Mouse (Mus musculus): ENCODE results near the gene Enkur.

Gene Enkur

DNA sequence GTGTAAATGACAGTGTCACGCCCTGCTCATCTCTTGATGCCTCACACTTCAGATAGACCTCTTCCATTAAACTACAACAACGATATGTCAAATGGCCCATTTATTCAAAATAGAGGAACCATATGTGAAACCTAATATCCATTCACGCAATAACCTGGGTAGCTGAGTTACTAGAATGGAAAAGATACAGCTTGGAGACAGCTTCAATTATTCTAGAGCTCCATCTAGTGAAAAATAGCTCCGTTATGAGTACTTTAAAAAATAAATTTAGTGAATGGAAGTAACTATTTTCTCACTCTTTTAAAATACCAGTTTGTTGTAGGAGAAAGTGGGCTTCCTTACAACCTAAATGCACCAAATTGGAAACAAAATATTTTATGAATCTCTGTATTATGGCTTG lies 16.6 kb downstream of the Enkur start:
- DNase-seq (ENCODE audit: low read depth, low spot score) = no peak

DNA sequence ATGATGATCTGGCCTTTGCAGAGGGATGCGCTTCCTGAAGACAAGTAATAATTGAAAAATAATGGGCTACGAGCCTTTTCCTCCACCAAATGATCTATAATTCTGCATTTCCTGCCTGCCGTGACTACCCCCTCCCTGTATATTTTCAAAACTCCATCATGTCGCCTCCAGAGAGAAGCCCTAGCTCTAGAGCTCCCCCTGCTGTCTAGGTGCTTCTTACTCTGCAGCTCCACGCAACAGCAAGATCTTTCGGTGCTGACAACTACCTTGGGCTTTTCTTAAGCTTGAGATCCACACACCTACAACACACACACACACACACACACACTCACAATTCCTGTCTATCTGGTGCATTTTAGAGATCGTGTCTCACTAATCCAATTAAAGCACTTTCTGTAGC lies 17.6 kb downstream of the Enkur start:
- DNase-seq (ENCODE audit: low read depth, low spot score) = peak; percentile 13

DNA sequence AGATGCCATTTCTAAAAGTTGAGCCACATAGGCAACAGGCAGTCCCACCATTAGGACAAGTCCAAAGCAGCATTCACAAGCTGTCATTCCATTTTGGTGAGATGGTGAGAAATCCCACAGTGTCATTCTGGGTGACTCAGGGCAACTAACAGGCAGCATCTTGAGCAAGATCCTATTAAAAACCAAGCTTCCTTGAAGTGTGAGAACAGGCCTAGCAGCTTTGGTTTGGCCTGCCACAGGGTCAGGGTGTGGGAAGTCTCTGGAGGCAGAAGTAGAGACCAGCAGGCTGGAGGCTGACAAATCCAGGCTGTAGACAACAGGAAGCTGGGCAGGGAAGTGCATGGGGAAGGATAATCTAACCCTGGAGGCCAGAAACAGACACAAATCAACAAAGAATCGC lies 22.4 kb downstream of the Enkur start:
- DNase-seq (ENCODE audit: low read depth, low spot score) = no peak

DNA sequence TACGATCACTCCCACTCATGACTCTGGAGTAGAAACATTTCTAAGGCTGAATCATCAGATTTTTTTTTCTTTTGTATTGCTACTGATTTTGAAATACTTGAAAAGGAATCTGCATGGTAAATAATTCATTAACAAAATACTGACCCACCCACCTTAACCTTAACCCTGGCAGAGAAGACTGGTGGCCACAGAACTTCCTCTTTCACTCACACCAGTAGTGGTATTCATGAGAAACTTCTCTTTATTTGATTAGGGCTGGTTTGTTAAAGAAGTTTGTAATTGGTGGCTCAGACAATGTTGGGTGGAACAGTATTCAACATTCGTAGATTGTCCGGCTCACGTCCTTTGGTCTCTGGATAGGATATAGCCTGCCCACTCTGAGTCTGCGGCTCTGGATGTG lies 26.0 kb downstream of the Enkur start:
- DNase-seq (ENCODE audit: low read depth, low spot score) = no peak

DNA sequence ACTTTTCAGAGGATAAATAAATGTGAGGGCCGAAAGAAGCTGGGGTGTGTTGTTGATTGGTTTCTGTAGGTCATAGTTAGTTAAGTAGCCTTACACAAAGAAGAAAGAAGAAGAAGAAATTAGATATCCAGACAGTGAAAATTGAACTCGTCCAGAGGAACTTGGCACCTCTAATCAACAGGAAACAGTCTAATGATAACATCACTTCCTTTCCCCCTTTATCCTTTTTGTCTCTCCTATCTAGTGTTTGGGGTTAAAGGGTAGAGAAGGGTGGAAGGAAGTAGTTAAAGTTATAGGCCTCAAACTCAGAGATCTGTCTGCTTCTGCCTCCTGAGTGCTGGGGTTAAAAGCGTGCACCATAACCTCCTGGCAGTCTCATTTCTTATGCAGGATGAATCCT lies 32.4 kb downstream of the Enkur start:
- no peak for DNase-seq (ENCODE audit: low read depth, low spot score)

DNA sequence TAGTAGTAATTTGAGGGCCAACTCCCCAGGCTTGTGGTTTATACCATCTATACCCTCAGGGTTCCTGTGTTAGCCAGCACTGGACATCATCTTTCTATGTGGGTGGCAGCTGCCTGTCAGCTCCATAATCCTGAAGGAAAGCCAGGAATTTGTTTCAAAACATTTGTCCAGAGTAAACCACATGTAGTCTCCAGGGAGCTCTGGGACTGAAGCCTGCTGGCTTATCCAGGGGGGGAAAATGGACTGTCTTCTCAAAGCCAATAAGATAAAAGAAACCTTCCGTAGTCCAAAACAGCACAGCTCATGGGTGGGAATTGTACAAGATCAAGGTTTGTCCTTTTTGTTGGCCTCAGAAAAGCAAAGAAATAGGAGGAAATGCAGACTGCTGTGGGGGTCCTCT lies 37.2 kb downstream of the Enkur start:
- DNase-seq (ENCODE audit: low read depth, low spot score) = no peak

DNA sequence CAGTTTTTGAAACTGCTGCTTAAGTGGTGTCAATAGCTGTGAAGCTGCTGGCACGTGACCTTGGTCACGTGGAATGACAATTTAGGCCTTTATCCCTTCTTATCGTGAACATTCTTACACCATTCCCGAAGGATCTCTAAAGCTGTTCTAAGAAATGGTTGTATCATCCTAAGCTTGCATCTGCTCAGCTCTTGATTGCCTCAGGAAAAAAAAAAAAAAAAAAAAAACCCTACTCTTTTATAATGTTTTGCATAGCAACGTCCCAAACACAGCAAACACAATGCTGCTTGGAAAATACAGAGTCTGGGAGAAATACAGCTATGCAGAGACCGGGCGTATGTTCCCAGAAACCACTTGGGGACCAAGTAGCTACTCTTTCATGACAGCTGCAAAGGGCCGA lies 40.9 kb downstream of the Enkur start:
- DNase-seq (ENCODE audit: low read depth, low spot score) = no peak

DNA sequence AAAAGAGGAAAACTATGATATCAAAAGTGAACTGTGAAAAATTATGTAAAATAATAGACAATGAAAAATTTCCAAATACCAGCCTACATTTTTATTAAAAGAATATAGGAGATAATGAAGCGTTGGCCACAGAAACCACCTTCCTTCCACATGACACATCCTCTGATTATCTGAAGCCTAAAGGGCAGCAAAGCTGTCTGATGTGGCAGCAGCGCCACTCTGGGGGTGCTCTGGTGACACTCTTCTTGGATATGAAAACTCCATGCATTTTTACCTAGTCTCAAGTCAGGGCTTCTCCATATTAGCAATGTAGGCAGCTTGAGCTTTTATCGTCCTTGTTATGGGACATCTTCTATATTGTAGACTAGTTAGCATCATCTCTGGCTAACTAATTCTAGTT lies 51.7 kb downstream of the Enkur start:
- no peak for DNase-seq (ENCODE audit: low read depth, low spot score)

DNA sequence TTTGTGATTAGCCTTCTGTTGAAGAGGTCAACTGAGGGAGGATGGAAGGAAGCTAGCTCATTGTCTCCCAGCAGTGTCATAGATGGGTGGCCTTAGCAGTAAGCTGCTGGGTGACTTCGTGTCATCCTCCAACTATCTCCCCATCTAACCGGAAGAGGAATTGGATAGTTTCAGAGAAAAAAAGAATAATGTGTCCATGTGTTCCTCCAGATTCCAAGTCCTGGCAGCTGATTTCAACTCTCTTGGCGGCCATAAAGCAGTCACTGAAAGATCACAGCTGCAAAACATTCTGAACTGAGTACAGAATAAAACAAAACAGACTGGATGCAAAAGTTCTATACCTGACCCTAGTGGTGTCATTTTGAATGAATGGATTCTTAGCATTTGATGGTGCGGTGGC lies 58.0 kb downstream of the Enkur start:
- no peak for DNase-seq (ENCODE audit: low read depth, low spot score)

DNA sequence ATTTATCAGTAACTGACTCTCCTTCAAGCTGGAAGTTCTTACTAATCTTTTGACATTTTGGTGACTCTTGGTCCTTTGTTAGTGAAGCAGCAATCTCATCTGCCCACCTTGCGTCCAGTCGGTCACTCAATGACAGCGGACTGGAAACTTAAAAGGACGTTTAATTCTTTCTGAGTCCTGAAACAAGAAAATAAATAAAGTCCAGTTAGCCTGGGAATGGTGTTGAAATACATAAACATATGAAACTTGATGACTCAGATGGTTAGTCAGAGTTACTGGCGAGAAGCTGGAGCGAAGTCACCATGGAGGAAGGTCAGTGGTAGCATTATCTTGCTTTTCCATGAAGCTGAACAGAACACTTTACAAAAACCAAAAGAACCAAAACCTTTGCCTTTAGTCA lies 58.7 kb downstream of the Enkur start:
- no peak for DNase-seq (ENCODE audit: low read depth, low spot score)

DNA sequence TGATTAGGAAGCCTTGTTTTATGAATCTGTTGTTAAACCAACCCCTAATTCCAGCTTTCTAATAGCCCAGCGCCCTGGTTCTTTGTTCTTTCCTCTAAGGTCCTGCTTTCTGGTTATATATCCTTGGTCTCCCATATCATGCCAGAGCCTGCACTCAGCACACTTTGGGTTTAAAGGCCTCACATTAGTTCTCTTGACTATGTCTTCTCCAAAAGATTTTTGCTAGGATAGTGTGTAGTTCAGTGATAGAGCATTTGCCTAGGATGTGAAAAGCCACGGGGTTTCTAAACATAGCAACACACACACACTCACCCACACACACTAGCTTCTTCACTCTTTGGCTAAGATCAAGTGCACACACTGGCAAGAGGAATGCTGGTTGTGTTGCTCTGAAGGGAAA lies 62.5 kb downstream of the Enkur start:
- no peak for DNase-seq (ENCODE audit: low read depth, low spot score)

- peak; percentile 45 for DNase-seq (ENCODE audit: low read depth, low spot score)
Observed at GRCm38 (mm10) chr2:21142204-21142580, 63.0 kb downstream of the Enkur start.

DNA sequence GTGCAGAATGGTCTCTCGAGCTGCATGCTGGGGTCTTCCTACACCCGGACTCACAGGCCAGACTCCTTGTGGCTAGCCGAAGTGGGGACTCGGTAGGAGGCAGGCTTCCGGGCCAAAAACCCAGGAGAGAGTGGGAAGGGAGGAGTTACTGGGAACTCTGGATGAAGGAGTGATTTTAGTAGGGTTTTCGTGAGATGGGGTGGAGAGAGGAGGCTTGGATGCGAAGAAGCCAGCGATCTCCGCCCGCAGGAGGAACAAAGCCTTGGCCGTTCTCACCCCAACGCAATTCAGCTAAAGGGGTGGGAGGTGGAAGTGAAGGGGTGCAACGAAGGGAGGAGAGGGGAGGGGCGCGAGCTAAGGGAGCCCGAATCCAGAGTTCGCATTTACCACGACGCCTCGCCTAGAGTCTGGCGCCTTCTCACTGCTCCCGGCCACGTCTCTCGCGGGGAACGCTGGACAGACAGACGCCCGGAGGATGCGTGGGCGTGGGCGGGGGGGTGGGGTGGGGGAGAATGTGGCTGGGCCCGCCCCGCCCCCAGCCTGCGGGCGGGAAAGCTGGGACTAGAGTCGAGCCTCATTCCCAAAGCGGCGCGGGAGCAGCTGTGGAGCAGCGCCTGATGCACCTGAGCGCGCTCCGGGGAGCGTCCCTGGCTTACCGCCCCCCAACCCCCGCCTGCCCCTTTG lies 63.5 kb downstream of the Enkur start:
- peak; percentile 34 for DNase-seq (ENCODE audit: low read depth, low spot score)

DNA sequence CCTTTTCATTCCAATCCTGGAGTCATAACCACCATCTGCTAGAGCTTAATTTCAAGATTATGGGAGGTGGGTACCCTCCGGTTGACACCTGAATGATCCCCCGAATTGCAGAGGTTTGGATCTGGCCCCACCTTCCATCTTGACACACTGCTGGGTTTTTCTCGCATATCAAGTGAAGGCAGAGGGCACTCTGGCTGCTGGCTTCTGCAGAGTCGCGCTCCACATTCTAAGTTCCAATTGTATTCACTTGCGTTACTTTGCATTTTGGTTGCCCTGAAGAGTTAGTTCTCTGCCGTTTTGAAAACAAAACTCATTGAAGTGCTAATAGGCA lies 64.0 kb downstream of the Enkur start:
- DNase-seq (ENCODE audit: low read depth, low spot score) = no peak
